Mouse (Mus musculus) heart, postnatal 36 days (tissue): ENCODE results near the gene Slc30a7. TPM values are rescaled to one million over a fixed set of nuclear protein-coding genes. Genes with fewer than 3 reads are reported as not detected.
"Not testable (repeated sequence)": the region's sequence is repeated elsewhere in the genome, so short reads cannot be mapped to it uniquely, and the experiment has no call there.

Experiments used
- DNase-seq, 2 experiments: peaks; one replicate each; pipeline ENCODE4 v3.0.0; 2021 to 2022
- intact Hi-C: fragments of 180-260 bp; cut with DNase I; formaldehyde crosslinking; loops from one replicate; pipeline ENCODE4 v1.15.1; 2025
- total RNA-seq, 2 experiments: library from RNA; stranded (reverse); gene quantifications; 2 replicates each; pipeline ENCODE4 v1.2.3; 2021

The Slc30a7 gene
- total RNA-seq, 2 experiments from 2014 or later: 11.6 to 14.8 TPM

DNA sequence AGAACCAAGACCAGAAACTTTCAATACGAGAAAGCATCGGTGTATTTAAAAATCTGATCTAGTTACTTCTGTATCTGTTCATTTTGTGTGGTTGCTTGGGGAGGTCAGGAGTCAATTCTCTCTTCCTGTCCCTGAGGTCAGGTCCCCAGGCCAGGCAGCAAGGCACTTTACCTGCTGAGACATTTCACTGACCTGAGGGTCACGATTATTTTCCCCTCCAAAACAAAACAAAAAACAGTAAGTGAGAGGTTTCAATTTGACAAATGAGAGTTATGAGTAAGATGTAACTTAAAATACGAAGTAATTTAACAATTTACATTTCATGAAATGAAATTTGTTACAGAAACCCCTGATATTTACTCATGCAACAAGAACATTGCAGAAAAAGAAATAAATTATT lies 54.9 kb downstream of the Slc30a7 start:
- intact Hi-C loops: no loop called here
- no peak for DNase-seq

DNA sequence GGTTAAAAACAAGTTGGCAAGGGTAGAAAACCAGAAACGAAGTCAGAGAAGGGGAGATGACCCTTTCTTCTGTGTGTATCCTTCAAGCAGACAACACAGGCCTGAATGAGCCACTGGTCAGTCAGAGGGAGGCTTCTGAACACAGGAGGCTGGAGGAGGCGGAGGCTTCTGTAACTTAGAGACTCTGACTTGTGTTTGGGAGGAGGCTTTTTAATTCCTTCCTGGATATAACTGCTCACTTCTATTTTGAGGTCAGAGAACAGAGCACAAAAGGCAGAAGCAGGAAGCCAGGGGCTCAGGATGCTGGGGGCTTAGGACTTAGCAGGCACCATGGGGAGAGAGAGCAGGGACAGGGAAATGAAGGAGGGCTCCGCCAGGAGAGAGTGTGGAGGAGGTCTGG lies 56.0 kb downstream of the Slc30a7 start:
- intact Hi-C loops: no loop called here
- DNase-seq: peak in 1 of 2 experiments; percentile 18

DNA sequence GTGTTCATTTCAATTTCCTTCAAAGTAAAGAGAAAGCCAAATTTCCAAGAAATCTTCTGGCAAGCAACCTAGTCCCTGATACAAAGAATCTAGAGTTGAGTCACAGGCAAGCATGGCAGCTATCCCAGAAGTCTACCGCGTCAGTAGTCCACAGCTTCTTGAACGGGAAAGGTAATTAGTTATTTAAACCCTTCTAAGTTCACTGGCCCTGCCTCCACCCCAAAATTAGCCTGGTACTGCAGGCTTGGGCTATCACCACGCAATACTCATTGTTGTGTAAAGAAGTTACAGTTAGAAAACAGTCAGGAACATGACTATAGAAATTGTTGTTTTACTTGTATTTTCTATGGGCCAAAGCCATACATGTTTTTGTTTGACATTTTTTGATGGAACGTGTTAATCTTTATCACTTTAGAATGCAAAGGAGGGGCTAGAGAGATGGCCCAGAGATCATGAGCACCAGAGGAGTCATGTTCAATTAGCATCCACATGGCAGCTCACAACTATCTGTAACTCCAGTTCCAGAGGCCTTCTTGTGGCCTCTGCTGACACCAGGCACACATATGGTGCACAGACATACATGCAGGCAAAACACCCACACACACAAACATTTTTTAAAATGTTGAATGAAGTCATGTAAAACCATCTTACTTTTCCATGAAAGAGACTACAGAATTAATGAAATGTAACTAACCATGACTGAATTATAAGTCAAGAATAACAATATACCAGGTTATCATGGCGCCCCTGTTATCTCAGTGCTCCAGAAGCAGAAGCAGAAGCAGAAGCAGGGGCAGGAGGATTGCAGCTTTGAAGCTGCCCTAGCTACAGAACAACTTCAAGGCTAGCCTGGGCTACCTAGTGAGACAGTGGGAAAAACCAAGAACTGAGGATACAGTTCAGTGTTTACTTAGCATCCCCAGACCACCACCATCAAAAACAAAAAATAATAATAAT lies 57.0 kb downstream of the Slc30a7 start:
- intact Hi-C loops: no loop called here
- DNase-seq: no peak

DNA sequence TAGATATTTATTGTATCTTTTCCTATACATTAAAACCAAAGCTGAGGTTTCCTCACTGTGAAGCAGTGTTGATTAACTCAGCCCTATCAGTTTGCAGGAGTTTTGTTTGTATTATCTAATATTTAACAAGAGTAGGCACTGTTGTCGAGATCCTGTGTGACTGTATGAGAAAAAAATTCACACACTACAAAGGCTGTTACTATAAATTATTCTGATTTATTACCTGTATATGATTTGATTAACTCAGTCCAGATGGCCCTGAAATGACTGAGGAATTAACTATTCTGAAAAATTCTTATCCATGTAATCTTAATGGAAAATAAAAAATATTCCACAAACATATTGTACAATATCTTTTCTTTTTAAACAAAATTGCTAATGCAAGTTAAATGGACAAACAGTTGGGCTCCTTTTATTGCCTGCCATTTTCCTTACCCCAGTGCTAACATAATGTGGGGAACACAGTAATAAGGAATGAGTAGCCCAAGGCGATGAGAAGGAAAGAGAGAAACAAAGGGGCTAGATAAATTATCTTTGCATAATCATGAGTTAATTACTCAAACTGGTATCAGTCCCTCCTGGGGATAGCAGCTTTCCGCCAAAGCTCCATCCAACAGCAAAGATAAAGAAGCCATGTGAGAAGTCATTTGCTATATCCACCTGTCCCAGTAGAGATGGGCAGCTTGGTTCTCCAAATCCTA lies 57.8 kb downstream of the Slc30a7 start:
- DNase-seq: no peak
- intact Hi-C loops: no loop called here

DNA sequence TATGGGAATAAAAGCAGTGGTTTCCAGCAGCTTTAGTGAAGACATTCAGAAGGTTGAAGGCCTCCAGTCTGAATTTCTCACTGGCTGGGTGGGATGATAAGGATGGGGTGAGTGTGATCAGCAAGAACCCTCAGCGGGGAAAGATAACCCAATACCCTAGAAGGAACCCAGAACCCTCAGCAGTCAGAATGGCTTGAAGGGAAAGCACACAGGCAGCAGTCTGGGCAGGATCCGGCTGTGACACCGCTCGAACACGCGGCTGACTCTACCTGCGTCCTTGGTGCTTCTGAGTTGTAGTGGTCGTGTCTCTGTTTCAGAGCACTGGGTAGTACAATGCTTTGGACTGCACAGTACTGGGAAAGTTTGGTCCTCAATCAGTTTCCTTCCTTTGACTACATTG lies 60.9 kb downstream of the Slc30a7 start:
- DNase-seq: no peak
- intact Hi-C loops: no loop called here

DNA sequence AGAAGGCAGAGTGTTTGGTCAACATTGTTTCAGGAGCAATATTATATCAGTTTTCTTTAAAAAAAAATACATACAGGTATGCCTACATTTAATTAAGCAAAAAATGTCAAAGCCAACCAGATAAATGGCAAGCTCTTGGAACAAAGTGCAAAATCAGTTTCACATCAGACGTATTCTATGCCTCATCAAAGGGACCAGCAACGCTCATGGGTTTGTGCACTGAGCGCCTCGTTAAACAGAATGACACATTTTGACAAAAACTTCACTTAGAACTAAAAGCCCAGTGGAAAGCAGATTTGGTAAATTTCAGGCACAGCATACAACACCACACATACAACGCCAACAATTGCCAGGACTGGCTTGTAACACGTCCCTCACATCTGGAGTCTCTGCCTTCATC lies 62.8 kb downstream of the Slc30a7 start:
- intact Hi-C loops: no loop called here
- no peak for DNase-seq

DNA sequence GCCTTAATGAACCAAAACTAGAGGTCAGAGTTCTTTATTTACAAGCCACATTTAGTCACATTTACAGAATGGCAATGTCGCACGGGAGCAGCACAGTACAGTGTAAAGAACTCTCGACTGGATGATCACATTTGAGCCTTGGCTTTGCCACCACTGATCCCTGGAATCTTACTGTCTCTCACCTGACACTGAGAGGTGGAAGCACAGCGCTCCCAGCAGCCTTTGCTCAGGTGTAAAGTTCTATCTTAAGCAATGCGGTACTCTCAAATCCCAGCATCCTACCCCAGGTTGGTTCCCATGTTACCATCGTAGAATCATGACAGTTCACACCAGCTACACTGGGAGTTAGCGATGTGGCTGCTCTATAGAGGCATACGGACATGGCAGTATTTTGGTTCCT lies 65.7 kb downstream of the Slc30a7 start:
- intact Hi-C loops: no loop called here

DNA sequence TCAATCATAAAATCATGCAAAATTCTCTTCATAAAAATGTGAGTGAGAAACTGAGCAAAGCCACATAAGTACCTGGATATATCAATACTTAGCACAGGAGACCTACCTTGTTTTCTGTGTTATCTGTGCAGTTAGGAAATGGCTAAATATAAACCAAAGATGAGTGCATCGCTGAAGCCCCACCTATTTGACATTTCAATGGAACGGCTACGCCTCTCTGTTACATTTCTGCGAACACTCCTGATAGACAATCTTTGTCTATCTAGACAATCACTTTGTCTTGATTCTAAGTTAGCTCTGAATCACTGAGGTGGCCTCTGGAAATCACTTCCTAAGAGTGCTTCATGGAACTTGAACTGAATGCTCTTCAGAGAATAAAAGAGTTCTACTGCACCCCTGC lies 66.7 kb downstream of the Slc30a7 start:
- no peak for DNase-seq
- intact Hi-C loops: no loop called here

More for the DNA sequence above, 65.7 kb downstream of the Slc30a7 start:
- no peak for DNase-seq

DNA sequence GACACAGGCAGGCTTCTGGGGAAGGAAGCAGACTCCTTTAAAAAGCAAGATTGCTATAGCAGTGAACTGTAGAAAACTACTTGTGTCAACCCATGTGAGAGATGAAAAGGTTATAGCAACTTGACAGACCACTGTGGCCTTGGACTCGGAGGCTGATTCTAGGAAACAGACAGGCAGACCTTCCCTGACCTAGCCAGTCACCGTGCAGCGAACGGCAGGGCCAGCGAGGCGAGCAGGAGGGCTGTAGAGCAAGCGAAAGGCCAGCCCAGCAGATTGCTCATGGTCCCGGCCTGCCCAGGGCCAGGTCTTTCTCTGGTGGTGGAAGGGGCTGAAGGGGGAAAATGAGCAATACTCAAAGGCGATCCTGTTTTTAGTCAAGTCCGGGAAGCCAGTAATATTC lies 69.4 kb downstream of the Slc30a7 start:
- no peak for DNase-seq
- intact Hi-C loops: loop anchor here (2.0 to 5.0 kb wide), 3 partner anchors 41 to 277 kb away; no protein-coding TSS in a partner anchor

DNA sequence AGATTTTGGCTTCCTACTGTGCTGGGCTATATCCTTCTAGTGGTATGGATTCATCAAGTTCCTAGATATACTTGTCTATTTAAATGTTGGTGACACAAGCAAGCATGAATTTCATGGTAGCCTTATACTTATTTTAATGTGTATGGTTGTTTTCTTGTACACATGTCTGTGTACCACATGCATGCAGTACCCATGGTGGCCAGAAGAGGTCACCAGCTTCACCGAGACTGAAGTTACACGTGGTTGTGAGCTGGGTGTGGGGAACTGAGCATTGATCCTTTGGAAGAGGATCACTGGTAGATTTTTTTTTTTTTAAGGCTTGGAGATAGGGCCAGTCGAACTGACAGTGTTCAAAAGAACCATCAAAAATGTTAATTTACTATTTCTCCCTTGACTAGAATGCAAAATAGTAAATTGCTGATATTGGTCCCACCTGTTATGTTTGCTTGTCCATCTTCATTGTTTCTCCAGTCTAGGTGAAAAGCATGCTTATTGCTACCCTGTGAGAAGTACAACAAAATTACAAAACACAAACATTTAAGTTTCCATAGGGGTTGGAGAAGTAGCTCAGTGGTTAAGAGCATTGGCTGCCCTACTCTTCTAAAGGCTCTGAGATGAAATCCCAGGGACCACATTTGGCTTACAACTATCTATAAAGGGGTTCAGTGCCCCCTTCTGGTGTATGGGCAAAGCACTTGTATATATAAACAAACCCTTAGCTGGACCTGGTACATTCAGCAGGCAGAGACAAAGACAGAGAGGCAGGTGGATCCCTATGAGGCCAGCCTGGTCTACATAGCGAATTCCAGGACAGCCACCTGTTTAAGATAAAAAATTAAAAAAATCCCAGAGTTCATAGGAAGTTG lies 70.2 kb downstream of the Slc30a7 start:
- peak; percentile 42 to 73 for DNase-seq

DNA sequence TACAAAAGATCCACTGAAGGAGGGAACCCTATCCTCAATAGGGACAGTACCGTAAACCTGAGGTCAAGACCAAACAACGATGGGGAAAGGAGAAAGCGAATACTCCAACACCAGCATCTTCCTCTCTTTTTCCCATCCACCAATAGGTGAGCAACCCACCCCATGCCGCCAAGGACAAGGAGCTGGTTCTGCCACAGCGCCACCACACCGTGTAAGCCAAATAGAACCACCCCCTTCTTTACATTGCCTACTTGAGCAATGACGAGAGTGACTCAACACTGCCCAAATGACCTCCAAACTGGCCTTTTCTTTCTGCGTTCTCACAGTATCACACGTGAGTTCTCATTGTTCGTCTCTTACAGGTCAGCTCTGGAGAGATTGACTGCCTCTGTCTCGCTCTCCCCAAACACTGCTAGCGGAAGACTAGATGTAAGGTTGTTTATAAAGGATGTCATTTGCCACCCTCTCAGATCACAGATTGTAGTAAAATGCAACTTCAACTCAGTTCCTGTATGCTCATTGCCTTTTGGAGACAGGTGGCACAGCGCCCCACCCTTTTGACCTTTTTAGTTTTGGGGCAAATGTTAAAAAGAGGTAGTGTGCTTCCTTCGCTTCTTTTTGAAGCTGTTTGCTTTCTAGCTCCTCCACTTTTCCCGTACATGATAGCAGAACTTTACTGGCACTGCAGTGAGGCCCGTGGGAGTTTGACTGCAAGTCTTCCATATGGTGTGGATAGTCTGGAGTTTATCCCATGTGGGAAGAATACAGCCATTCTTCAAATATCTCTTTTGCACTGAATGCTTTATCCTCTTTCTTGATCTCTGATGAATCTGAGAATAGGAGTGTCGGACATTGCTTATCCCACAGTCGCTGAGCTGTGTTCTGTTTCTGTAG lies 73.7 kb downstream of the Slc30a7 start:
- intact Hi-C loops: no loop called here
- DNase-seq: no peak

More for the DNA sequence above, 70.2 kb downstream of the Slc30a7 start:
- intact Hi-C loops: loop anchor here (2.0 to 5.0 kb wide), 3 partner anchors 42 to 276 kb away; no protein-coding TSS in a partner anchor

DNA sequence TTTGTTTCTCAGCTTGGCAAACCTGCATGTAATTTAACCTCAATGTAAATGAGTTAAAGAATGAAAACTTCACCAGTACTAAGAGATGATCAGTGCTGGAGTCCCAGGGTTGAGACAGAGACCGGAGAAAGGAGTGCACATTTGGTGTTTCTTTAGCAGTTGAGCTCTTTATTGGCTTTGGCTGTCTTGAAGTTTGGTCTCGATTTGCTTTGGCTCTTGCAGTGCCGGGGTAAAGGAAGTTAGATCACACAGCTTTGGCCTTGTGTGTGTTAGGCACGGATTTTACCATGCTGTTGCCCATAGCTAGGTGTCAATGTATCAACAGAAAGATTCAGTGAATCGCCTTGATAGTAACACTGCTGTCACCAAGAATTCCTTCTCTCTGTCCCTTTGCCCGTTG lies 75.5 kb downstream of the Slc30a7 start:
- intact Hi-C loops: no loop called here

DNA sequence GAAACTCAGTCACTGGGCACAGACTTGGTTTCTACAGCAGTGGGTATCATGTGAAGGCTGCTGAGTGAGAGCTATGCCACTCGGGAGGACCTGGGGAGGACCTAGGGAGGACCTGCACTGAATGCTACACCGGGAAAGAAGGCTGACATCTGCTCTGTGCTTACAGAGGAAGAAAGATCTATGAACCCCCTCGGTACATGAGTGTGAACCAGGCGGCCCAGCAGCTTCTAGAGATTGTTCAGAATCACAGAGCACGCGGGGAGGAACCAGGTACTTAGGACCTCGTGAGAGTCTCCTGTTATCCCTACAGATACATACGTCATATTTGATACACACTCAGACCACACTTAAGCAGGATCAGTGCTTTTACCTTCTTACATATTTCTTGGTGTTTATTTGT lies 80.7 kb downstream of the Slc30a7 start:
- intact Hi-C loops: no loop called here
- DNase-seq: no peak

More for the DNA sequence above, 75.5 kb downstream of the Slc30a7 start:
- no peak for DNase-seq

DNA sequence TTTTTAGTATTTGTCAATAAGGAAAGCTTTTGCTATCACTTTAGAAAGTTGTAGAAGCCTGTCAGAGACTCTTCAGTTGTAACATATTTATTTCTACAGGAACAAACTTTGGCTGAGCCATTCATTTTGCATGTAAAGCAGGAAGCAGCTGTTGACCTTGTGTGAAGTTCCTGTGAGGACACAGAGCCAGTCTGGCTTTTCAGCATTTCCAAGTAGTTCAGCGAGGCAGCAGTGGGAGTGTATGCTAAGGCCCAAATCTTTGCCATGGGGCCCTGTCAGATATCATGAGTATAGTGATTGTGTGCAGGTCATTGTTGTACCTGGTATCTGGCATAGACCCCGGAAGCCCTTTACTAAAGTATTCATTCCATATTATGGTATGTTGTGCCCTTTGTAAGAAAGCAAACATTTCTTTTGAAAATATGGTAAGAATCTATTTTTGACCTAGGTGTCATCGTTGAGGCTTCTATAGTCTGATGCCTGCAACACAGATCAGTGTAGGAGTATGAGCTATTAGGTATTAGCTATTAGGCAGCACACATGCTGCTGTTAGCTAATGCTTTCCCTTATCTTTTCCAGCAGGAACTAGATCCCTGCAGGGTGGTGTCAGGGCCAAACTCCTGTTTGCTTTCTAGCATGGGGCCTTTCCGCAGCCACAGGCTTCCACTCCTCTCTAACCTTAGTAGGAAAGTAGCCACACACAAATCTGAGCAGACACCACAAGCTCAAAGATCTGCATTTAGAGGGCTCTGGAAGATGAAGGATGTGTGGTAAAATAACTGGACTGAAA lies 82.6 kb downstream of the Slc30a7 start:
- intact Hi-C loops: no loop called here
- DNase-seq: peak in 1 of 2 experiments; percentile 10

DNA sequence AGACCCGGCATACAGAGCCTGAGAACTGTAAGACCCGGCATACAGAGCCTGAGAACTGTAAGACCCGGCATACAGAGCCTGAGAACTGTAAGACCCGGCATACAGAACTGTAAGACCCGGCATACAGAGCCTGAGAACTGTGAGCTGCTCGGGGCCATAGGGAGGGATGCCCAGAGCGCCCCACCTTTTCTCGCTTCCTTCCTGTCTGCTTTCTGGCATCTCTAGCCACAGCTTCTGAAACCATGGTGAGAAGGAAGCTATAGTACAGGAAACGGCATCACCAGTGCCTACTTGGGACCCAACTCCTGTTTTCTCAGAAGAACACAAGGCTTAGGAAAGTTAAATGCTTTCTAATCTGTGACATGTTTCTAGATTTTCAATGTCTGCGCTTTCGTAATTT lies 99.8 kb downstream of the Slc30a7 start:
- intact Hi-C loops, DNase-seq: not testable (repeated sequence)

DNA sequence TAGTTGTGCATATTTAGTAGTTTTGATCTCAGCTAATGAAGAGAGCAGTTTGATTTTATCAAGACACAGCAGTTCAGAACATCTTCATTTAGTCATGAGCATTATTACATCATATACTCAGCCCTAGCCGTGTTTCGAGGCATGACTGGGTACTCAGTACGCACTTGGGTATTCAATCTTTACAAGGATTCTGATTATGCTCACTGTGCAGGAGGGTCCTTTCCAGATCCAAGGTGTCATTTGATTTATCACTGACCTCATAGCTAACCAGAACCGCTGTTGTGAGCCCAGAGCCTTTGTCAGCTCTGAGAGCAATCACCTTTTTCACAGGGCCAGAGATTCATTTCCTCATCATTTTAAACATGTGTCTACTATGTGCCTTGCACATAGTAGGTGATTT lies 101.6 kb downstream of the Slc30a7 start:
- intact Hi-C loops: no loop called here
- no peak for DNase-seq

DNA sequence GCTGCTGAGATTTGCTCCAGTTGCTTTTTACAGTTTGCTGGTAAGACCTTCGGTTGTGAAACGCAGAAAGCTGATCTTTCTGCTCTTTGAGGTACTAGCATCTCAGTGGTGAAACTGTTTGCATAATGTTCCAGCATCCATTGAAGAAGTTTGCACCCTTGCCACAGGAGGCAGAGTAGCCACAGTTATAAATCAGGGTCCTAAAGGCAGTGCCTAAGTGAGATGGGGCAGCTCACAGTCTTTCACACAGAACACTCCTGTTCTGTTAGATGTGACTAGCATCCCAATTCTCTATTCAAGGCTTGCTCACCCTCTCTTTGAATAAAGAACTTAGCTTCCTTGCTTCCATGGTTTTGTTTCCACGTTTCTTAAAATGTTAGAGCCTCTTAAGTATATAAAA lies 102.1 kb downstream of the Slc30a7 start:
- no peak for DNase-seq
- intact Hi-C loops: no loop called here

DNA sequence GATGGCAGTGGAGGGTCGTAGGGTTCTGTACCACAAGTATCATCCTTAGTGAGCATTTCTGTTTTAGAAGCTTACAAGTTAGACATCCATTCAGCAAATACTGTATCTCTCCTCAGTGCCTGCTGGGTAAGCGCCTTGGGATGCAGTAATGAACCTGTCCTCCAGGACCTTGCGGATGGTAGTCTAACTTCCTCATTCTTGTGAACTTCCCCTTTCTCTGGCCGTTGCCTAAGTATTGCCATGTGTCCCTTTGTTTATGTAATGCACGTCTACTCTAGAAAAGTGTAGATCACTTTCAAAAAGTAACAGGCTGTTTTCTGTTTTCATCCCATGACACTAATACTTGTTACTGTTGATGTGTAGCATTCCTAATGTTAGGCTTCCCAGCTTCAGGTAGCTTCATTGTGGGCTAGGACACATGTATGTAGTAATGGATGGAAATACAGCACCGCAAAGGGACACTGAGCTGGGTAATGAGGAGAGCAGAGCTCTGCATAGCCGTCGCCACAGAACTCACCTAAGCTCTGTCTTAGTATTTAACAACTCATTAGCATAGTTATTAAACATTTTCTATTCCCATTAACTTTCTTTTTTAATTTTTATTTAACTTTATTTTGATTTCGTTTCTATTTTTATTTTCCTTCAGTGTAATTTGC lies 104.8 kb downstream of the Slc30a7 start:
- intact Hi-C loops: no loop called here
- DNase-seq: no peak
